Mouse (Mus musculus) spleen, postnatal 10 days (tissue): ENCODE measurements at regions not wholly inside any gene's neighbourhood (a gene's known extent, or its start where the extent isn't known, plus 50 kb on each side); places are given as distances from the start of the nearest gene placed in this dataset.

ENCODE experiments used
- DNase-seq, 2 experiments: peaks; one replicate each; pipeline ENCODE4 v3.0.0; 2021 to 2022; ENCODE audit warnings: low spot score in 2 of 2

DNA sequence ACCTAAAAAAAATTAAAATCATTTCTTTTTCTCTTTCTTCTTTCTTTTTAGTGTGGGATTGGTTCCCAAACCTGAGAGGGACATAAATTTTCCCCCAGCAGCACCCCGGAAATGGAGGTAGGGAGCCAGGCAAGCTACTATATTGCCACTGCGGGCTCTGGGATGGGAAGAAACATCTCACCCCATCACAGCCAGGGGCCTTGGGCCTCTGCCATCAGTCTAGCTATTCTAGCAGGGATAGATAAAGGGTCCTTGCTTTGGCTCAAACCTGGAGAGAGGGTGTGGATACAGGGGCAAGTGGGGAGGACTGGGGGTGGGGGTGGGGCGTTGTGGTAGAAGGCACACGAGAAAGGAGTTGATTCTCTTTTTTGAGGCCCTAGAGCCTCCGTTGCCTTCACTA lies 116.3 kb upstream of the Lhx1 start:
- DNase-seq, result no peak

DNA sequence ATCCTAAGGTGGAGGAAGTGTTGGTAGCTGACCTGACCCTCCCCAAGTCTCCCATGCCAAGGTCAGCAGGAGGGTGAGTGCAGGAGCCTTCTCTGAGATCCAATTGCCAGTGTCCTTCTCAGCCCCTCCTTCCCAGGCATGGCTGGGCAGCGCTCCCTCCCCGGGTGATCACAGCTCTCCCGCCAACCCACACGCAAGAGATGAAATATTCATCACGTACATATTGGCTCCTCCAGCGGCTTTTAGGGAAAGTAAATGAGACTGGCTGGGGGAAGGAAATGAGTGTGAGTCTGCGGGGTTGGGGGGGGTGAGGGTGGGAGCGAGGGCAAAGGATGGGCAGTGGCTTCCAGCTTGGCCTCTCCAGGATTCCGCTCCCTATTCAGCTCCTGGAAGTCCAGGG lies 113.0 kb upstream of the Lhx1 start:
- no peak for DNase-seq

DNA sequence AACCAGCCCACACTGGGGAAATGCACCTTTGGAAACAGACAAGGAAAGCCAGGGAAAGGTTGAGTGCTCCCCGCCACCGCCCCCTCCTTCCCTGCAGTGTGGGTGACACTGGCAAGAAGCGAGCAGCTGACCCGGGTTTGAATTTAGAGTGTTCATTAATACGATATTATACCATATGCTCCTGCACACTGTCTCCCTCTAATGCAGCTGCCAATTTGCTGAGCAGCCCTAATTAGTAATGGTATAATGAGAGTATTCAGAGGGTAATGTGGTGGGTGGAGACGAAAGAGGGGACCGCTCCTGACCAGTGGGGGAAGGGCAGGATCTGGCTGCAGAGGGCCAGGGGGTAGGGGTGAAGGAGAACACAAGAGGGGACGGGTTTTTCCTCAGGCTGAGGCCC lies 111.9 kb upstream of the Lhx1 start:
- DNase-seq, result no peak

DNA sequence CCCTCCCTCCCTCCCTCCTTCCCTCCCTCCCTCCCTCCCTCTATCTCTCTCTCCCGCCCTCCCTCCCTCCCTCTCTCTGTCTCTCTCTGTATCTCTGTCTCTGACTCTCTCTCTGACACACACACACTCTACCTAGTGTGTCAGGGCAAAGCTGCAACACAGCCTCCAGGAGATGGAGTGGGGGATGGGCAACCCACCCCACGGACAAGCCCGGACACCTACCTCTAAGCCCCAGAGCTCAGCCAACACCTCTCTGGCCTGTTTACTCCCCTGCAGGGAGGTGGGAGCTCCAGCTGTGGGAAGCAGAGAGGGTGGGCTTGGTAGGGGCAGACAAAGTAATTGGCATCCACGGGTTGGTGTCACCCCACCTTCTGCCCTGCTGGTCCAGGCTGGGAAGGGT lies 109.7 kb upstream of the Lhx1 start:
- no peak for DNase-seq

DNA sequence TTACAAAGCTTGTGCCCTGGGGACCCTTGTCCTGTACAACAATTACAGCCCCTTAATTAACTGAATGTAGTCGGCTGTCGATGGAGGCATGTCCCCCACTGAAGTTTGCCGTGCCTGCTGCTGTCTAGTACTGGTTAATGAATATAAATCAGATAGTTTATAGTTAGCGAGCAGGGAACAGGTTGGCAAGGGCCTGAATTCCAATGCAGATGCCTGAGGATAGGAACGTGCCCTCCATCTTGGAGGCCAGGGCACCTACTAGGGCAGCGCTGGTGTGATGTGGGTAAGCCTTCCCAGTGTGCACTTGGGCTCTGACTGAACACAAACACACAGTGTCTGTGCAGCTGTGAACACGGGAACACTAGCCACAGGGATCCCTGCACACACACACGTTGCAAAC lies 108.0 kb upstream of the Lhx1 start:
- DNase-seq, result no peak

DNA sequence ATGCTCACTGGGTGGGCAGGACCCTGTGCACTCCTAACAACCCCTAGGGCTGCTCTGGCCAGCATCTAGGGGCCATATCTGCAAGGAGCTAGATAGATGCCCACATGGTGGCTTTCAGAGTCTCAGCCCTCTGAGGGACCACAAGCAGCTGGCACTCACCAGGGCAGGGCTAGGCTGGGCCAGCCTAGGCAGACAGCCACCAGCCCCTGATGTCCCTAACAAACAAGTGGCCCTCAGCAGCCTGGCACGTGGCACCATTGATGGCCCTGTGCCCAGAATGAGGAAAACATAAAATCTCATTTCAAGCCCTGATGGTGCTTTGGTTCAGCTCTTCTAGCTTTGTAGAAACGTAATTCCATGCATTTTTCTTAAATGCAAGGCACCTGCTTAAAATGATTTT lies 102.8 kb upstream of the Lhx1 start:
- DNase-seq, result no peak

DNA sequence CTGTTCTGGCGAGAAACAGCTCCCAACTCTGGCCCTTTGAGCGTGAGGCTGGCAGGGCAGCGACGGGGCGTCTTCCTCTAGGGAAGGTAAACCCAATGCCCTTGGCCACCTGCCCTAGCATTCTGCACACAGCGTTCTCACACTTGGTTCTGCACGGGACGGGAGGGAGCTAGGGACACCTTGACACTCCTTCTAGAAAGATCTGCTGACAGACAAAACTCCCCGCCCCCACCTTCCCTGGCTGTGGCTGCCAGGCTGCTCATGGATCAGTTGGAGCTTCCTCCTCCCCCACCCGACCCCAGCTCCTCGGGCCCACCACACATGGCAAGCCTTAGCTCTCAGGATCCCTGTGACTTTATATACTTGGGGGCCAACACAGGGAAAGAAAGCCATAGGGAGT lies 102.3 kb upstream of the Lhx1 start:
- no peak for DNase-seq

DNA sequence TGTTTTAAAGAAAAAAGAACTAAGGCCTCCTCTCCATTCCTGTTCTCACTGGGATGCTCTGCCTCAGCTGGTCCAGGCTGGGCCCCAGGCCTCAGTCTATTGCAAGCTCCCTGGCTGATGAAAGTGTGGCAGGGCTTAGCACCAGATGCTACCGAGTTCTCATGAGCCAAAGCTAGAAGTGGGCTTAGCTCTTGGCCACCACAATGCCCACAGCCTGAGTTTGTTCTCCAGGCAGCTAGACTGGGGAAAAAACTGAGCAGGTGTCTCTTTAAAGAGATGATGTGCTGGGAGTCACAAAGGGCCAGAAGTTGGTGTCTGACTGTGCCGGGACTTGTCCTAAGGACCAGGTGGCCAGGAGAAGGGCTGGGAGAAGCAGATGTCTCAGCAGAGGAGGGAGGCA lies 101.9 kb upstream of the Lhx1 start:
- DNase-seq, result no peak

DNA sequence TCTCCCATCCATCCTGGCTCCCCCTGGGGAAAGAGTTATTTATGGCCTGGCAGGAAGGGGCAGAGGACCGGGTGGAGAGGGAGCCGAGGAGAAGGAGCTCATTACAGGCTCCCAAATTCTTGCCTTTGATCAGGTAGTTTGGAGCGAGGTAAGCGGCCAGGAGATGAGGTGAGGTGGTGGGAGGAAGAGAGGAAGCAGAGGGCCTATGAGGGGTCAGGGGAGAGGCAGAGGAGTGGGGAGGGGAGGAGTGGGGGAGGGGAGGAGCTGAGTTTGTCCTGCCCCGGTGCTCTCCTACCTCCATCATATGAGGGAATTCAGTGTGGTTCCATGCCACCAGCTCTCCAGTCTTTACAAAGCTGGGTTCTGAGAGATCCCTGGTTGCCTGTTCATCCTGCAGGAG lies 98.8 kb upstream of the Lhx1 start:
- no peak for DNase-seq

DNA sequence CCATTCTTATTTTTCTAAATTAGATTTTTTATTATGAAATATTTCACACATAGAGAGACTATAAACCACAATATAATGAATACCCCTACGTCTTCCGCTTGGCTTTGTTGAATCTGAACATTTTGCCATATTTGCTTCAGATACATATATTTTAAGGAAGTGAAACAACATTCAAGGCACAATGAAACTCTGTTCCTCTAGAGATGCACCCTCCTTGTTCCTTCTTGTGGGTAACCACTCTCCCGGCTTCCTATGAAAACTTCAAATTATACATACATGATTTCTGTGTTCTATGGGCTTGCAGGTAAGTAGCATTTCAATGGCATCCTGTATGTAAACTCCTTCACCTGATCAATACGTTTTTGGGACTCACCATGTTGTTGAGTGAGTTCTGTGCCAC lies 94.4 kb upstream of the Lhx1 start:
- DNase-seq, result no peak

DNA sequence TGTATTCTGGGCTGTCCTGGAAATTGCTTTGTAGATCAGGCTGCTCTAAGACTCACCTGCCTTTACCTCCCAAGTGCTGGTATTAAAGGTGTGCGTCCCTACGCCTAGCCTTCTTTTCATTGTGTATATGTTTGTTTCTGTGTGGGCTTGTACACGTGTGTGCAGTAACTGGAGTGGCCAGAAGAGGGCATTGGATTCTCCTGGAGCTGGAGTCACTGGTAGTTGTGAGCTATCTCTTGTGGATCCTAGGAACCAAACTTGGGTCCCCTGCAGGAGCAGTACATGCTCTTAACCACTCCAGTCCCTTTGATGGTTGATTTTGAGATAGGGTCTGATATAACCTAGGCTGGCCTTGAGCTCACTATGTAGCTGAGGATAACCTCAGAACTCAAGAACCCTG lies 93.2 kb upstream of the Lhx1 start:
- peak in 1 of 2 experiments; percentile 30 for DNase-seq

DNA sequence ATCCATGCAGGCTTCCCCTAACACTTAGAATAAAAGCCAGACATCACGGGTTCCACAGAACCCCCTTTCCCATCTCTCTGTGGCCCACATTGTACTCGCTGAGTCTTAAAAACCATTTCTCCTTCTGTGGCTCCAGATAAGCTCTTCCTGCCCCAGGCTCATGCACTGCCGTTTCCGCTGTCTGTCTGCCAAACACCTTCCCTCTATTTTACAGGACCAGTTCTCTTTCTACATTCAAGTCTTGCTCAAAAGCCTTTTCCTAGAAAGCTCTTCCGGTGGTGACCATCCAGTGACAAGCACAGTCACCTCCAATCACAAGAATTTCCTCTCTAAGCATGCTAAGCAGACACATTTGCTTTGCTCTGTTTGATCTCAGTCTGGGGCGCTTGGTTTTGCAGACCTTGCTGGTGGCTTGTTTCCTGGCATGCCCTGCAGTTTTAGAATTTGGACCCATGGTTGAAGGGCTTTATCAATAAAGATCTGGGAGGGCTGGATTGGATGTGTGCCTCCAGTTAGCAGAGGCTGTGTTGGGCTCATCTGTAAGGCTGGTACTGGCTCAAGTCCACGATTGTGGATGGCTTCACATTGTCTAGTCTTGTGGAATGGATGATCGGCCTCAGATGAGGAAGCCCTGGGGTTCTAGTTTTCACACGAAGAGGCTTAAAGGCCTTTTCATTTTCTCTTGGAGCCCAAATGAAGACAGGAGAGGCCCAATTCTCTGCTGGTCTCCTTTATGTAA lies 87.8 kb upstream of the Lhx1 start:
- DNase-seq, result no peak

DNA sequence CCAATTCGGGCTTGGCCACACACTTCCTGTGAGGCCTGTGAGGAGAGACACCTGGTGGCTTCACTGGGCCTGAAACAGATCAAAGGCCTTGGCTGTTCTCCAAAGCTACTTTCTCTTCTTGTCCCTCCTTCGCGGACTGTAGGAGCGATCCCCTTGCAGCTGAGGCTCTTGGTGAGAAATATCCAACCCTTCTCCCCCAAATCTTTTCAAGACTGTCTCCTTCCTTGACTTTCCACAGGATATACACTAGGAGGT lies 86.2 kb upstream of the Lhx1 start:
- DNase-seq, result no peak

DNA sequence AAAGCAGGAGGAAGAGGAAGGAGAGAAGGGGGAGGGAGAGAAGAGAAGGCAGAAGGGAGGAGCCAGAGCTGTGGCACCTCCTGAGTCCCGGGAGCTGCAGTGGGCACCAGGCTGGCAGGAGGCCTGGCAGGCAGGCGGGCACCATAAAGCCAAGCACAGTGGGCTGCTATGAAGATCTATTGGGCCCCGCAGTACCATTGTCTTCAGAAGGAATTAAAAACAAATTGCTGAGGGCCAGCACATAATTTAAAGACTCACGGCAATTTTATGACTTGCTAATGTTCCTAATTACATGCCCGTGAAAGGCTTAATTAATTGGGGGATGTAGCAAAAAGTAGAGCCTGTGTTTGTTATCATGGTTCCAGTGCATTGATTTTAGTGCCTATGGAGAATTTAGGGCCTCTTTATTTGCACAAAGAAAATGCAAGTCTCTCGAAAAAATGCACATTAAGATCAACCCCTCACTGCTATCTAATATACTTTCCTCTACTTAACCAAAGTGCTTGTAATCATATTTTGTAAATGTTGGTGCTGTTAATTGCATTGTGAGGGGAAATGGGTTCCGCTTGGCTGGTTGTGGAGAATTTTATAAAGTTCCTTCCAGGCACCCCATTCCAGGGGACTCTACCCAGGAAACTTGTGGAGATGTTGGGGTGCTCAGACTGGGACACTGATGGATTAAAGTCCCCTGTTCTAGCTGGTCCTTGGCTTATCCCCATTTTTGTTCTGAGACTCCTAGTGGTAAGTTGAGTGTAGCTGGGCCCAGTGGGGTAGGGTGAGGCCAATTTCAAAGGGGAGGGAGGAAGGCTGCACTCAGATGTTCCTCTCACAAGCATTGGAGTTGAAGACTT lies 85.7 kb upstream of the Lhx1 start:
- DNase-seq, result no peak

DNA sequence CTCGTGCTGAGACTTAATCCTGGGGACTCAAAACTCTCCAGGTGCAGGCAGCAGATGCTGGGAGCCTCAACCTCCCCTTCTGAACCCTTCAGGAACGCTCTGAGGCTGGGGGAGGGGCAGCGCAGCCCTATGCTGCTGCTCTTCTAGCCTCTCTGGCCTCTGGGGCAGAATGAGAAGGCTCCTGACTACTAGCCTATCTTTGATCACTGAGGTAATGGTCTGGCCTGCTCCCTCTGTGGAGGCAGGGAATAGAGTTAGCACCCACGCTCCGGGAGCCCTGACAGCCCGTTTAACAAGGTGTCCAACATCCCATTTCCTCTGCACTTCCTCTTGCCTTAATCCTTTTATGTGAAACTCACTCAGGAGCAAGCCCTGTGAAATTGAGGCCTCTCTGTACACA lies 79.4 kb upstream of the Lhx1 start:
- no peak for DNase-seq

DNA sequence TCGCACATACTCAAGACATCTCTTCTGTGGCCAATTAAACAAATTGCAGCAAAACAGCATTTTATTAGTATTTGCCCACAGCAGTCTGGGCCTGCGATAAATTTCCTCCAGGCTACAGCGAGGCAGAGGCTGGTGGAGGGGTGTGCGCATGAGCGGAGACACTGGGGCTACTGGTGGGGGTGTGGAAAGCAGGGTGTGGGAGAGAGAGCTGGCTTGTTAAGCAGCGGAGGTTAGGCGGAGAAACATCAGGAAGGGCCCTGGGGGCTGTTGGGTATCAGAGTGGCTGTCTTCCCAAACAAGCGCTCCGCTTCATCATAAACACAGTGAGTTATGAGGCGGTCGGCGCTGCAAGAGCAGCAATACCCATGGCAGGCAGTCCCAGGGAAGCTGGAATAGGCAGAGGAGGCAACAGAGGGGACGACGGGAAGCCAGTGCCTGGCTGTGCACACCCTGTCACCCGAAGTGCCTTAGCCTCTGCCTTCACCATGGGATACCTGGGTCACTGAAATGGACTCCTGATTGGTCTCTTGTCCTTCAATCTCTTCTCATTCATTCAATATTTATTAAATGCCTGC lies 74.0 kb upstream of the Lhx1 start:
- DNase-seq, result no peak

DNA sequence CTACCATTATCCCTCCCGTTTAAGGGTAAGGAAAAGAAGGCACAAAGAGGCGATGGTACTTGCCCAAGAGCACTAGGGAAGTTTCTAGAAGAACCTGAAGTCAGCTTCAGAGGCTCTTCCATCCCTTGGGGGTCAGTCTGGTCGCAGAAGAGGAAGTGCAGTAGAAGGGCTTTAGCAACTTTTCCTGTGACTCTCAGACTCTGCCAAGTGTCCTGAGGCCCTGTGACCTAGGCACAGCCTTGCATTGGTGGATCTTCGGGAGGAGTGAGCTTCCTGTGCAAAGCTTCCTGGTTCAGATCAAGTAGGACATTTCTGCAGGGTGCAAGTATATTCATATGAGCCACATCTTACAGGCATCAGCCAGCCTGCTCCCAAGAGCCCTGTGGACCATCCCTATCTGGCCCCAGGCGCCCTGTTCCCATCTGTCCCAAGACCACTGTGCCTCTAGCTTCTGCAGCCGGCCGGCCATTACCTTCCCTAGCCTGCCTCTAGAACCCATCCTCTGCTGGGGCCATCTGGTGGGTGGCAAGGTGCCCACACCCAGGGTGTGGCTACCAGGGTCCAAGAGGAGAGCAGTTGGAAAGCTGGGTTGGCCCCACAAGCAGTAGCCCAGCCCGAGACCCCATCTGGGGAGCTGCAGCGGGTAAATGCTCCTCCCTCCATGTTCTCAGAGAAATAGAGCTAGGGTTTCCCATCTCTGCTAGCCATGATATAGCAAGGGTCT lies 72.4 kb upstream of the Lhx1 start:
- DNase-seq, result no peak

DNA sequence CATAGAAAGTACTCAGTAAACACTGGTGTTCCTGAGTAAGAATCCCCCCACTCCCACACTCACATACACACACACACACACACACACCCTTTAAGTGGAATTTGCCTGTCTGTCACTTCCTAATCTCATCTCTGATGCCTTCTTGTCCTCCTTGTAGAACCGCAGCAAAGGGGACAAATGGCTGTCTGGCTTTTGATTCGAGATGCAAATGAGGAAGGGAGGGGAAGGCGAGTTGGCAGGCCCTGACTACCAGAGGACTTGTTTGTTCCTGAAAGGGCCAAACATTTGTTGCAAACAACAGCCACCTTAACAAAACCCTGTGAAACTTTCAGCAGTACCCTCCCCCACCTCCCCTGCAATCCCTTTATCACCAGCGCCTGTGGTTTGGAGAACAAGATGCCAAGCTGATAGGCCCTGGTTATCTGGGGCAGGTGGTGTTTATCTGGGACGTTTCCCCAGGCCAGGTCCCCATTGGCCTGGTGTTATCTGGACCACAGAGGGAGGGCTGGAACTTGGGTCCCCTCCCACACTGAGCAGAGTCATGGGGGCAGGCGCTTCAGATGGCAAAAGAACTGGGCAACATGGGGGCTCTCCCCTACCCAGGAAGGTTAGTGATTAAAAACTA lies 67.5 kb upstream of the Lhx1 start:
- DNase-seq, result no peak

DNA sequence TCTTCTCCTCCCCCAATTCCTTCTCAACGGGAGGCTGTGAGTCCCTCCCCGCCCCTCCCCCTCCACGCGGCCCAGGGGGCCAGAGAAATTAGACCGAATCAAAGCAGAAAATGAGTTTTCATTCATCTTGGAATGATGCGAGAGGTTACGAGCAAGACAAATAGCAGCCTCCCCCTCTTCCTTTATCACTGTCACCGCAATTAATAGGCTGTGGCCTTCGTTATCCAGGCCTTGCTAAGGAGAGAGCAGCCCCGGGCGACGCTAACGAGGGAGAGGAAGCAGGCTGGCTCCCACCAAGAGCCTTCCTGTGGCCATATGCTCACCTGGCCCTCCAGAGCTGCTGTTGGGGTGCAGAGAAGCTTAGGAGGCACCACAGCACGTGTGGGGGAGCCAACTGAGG lies 61.8 kb upstream of the Lhx1 start:
- no peak for DNase-seq

DNA sequence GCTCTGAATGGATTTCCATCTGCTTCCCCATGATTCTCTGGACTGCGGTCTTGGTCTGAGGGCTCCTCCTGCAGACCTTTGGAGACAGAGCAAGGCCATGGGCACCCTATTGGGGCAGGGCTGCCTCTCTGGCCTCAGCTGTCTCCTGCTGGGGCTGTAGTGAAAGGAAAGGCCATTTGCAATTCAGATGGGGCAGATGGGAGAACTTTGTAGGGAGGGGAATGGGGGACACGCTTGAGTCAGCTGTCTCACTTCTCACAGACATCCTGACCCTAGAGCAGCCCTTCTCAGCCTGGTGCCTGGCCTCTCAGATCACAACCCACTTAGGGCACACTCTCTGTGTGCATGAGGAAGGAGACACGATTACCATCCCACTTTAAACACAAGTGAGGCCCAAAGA lies 60.3 kb upstream of the Lhx1 start:
- no peak for DNase-seq

DNA sequence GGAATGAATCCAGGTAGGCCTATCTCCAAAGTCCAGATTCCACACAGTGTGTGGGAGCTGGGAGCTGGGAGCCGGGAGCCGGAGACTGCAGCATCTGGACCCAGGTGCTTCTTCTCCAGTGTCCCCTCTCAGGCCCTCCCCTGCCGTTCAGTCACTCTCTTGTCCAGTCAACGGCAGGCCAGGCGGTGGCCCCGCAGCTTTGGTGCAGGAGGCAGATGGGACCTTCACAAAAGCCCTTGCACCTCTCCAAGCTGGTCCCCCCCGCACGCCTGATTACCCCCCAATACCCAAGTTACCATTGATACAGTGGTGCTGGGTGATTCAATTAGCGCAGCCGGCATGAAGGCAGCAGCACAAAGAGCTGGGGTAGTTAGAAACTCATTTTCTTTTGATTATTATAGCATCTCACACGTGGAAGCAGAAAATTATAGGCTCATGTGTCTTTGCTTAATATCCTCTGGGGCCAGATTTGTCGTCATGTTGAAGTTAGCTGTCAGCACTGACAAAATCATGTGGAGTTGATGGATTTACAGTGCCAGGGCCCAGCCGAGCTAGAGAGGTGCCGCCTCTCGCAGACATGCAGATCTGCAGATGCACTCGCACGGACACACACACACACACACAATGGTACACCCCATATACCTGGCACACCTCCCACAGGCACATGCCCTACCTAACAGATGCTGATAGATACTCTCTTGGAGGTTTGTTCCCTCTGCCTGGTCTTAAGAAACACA lies 53.6 kb upstream of the Lhx1 start:
- DNase-seq, result no peak
